Mouse (Mus musculus): ENCODE data around the gene Ttc9b. TPM values are rescaled to one million over a fixed set of nuclear protein-coding genes. Genes with fewer than 3 reads are reported as not detected.
"Not testable (repeated sequence)": the region's sequence is repeated elsewhere in the genome, so short reads cannot be mapped to it uniquely, and the experiment has no call there.

The Ttc9b gene
- polyA plus RNA-seq, 1 experiment from 2014 or later = 0.07 TPM

GRCm38 (mm10) chr7:27628816-27629215, 24.9 kb upstream of the Ttc9b start:
- not testable (repeated sequence) for H3K9me3 ChIP-seq (replicated peaks; ENCODE audit: control insufficient read depth, low read length); H3K27ac ChIP-seq (ENCODE audit: low read length); H3K4me2 ChIP-seq (ENCODE audit: low read depth, low read length); H3K9ac ChIP-seq (ENCODE audit: low read length); H3K4me1 ChIP-seq (ENCODE audit: control insufficient read depth, insufficient read depth, low read length); ATAC-seq (replicated peaks; ENCODE audit: extremely low read depth, insufficient read depth, low FRiP score); H3K27me3 ChIP-seq (ENCODE audit: control insufficient read depth, insufficient read depth, low read length); H3K4me3 ChIP-seq (ENCODE audit: low read length)
- WGBS = 77% methylated on average over 7 of the region's 7 CpGs
- H3K36me3 ChIP-seq (ENCODE audit: control insufficient read depth, insufficient read depth) = peaks cover 40% of the 10 kb centered on the region

- 97% methylated on average over 4 of the region's 4 CpGs for WGBS
- H3K4me1 ChIP-seq (ENCODE audit: control insufficient read depth, insufficient read depth, low read length) = no peaks in the 10 kb centered on the region
- H3K27me3 ChIP-seq (ENCODE audit: control insufficient read depth, insufficient read depth, low read length) = no peaks in the 10 kb centered on the region
- no peak for ATAC-seq (replicated peaks; ENCODE audit: extremely low read depth, insufficient read depth, low FRiP score)
- no peak overlapping the region for H3K4me2 ChIP-seq (ENCODE audit: low read depth, low read length)
- no peak overlapping the region for H3K27ac ChIP-seq (ENCODE audit: low read length)
- H3K36me3 ChIP-seq (ENCODE audit: control insufficient read depth, insufficient read depth) = peaks cover 38% of the 10 kb centered on the region
- no peaks in the 10 kb centered on the region for H3K9me3 ChIP-seq (replicated peaks; ENCODE audit: control insufficient read depth, low read length)
- no peak overlapping the region for H3K9ac ChIP-seq (ENCODE audit: low read length)
- H3K4me3 ChIP-seq (ENCODE audit: low read length) = no peak overlapping the region
Observed at GRCm38 (mm10) chr7:27631439-27631838, 22.3 kb upstream of the Ttc9b start.

GRCm38 (mm10) chr7:27633166-27633565, 20.5 kb upstream of the Ttc9b start:
- Histone ChIP-seq H3K9ac (ENCODE audit: low read length) (no peak overlapping the region), H3K27ac (ENCODE audit: low read length) (no peak overlapping the region), H3K4me2 (ENCODE audit: low read depth, low read length) (no peak overlapping the region), H3K4me3 (ENCODE audit: low read length) (no peak overlapping the region), H3K4me1 (ENCODE audit: control insufficient read depth, insufficient read depth, low read length) (no peaks in the 10 kb centered on the region), H3K9me3 (replicated peaks; ENCODE audit: control insufficient read depth, low read length) (no peaks in the 10 kb centered on the region), H3K27me3 (ENCODE audit: control insufficient read depth, insufficient read depth, low read length) (no peaks in the 10 kb centered on the region), H3K36me3 (ENCODE audit: control insufficient read depth, insufficient read depth) (peaks cover 38% of the 10 kb centered on the region)
- ATAC-seq (replicated peaks; ENCODE audit: extremely low read depth, insufficient read depth, low FRiP score) = no peak
- 85% methylated on average over 6 of the region's 6 CpGs for WGBS

- ATAC-seq (replicated peaks; ENCODE audit: extremely low read depth, insufficient read depth, low FRiP score) = no peak
- H3K4me3 ChIP-seq (ENCODE audit: low read length) = no peak overlapping the region
- no peaks in the 10 kb centered on the region for H3K27me3 ChIP-seq (ENCODE audit: control insufficient read depth, insufficient read depth, low read length)
- H3K9ac ChIP-seq (ENCODE audit: low read length) = no peak overlapping the region
- no peaks in the 10 kb centered on the region for H3K4me1 ChIP-seq (ENCODE audit: control insufficient read depth, insufficient read depth, low read length)
- WGBS = 94% methylated on average over 6 of the region's 6 CpGs
- H3K4me2 ChIP-seq (ENCODE audit: low read depth, low read length) = no peak overlapping the region
- peaks cover 30% of the 10 kb centered on the region for H3K36me3 ChIP-seq (ENCODE audit: control insufficient read depth, insufficient read depth)
- no peak overlapping the region for H3K27ac ChIP-seq (ENCODE audit: low read length)
- no peaks in the 10 kb centered on the region for H3K9me3 ChIP-seq (replicated peaks; ENCODE audit: control insufficient read depth, low read length)
Observed at GRCm38 (mm10) chr7:27634691-27635090, 19.0 kb upstream of the Ttc9b start.

GRCm38 (mm10) chr7:27635094-27635493, 18.6 kb upstream of the Ttc9b start:
- not testable (repeated sequence) for ATAC-seq (replicated peaks; ENCODE audit: extremely low read depth, insufficient read depth, low FRiP score); H3K4me1 ChIP-seq (ENCODE audit: control insufficient read depth, insufficient read depth, low read length); H3K9me3 ChIP-seq (replicated peaks; ENCODE audit: control insufficient read depth, low read length); H3K27ac ChIP-seq (ENCODE audit: low read length); H3K9ac ChIP-seq (ENCODE audit: low read length); H3K4me3 ChIP-seq (ENCODE audit: low read length); H3K27me3 ChIP-seq (ENCODE audit: control insufficient read depth, insufficient read depth, low read length); H3K4me2 ChIP-seq (ENCODE audit: low read depth, low read length)
- H3K36me3 ChIP-seq (ENCODE audit: control insufficient read depth, insufficient read depth) = peaks cover 28% of the 10 kb centered on the region
- 100% methylated on average over 2 of the region's 2 CpGs for WGBS

- Histone ChIP-seq H3K4me2 (ENCODE audit: low read depth, low read length) (no peak overlapping the region), H3K27ac (ENCODE audit: low read length) (no peak overlapping the region), H3K4me1 (ENCODE audit: control insufficient read depth, insufficient read depth, low read length) (no peaks in the 10 kb centered on the region), H3K27me3 (ENCODE audit: control insufficient read depth, insufficient read depth, low read length) (no peaks in the 10 kb centered on the region), H3K9me3 (replicated peaks; ENCODE audit: control insufficient read depth, low read length) (no peaks in the 10 kb centered on the region), H3K36me3 (ENCODE audit: control insufficient read depth, insufficient read depth) (0 out of 2 replicates have a peak, but pooled peaks cover 3% of the 10 kb centered on the region), H3K9ac (ENCODE audit: low read length) (no peak overlapping the region), H3K4me3 (ENCODE audit: low read length) (no peak overlapping the region)
- 48% methylated on average over 1 of the region's 1 CpGs for WGBS
- ATAC-seq (replicated peaks; ENCODE audit: extremely low read depth, insufficient read depth, low FRiP score) = no peak
Observed at GRCm38 (mm10) chr7:27644471-27644870, 9.2 kb upstream of the Ttc9b start.

GRCm38 (mm10) chr7:27646516-27646915, 7.2 kb upstream of the Ttc9b start:
- Histone ChIP-seq H3K36me3 (ENCODE audit: control insufficient read depth, insufficient read depth) (no peaks in the 10 kb centered on the region), H3K27me3 (ENCODE audit: control insufficient read depth, insufficient read depth, low read length) (peaks cover 4% of the 10 kb centered on the region; the same call in 1 of the 2 replicates), H3K4me2 (ENCODE audit: low read depth, low read length) (no peak overlapping the region), H3K4me1 (ENCODE audit: control insufficient read depth, insufficient read depth, low read length) (no peaks in the 10 kb centered on the region), H3K27ac (ENCODE audit: low read length) (no peak overlapping the region), H3K4me3 (ENCODE audit: low read length) (no peak overlapping the region), H3K9me3 (replicated peaks; ENCODE audit: control insufficient read depth, low read length) (no peaks in the 10 kb centered on the region), H3K9ac (ENCODE audit: low read length) (no peak overlapping the region)
- 76% methylated on average over 7 of the region's 7 CpGs for WGBS
- no peak for ATAC-seq (replicated peaks; ENCODE audit: extremely low read depth, insufficient read depth, low FRiP score)

- Histone ChIP-seq H3K27ac (ENCODE audit: low read length) (no peak overlapping the region), H3K36me3 (ENCODE audit: control insufficient read depth, insufficient read depth) (no peaks in the 10 kb centered on the region), H3K9ac (ENCODE audit: low read length) (no peak overlapping the region), H3K27me3 (ENCODE audit: control insufficient read depth, insufficient read depth, low read length) (peaks cover 11% of the 10 kb centered on the region), H3K4me1 (ENCODE audit: control insufficient read depth, insufficient read depth, low read length) (no peaks in the 10 kb centered on the region), H3K4me2 (ENCODE audit: low read depth, low read length) (no peak overlapping the region), H3K9me3 (replicated peaks; ENCODE audit: control insufficient read depth, low read length) (no peaks in the 10 kb centered on the region), H3K4me3 (ENCODE audit: low read length) (no peak overlapping the region)
- 70% methylated on average over 6 of the region's 6 CpGs for WGBS
- ATAC-seq (replicated peaks; ENCODE audit: extremely low read depth, insufficient read depth, low FRiP score) = no peak
Observed at GRCm38 (mm10) chr7:27647281-27648002, 6.3 kb upstream of the Ttc9b start.

GRCm38 (mm10) chr7:27649723-27650122, 4.0 kb upstream of the Ttc9b start:
- Histone ChIP-seq H3K4me3 (ENCODE audit: low read length) (no peak overlapping the region), H3K9me3 (replicated peaks; ENCODE audit: control insufficient read depth, low read length) (no peaks in the 10 kb centered on the region), H3K9ac (ENCODE audit: low read length) (no peak overlapping the region), H3K27ac (ENCODE audit: low read length) (no peak overlapping the region), H3K36me3 (ENCODE audit: control insufficient read depth, insufficient read depth) (no peaks in the 10 kb centered on the region), H3K27me3 (ENCODE audit: control insufficient read depth, insufficient read depth, low read length) (peaks cover 34% of the 10 kb centered on the region), H3K4me1 (ENCODE audit: control insufficient read depth, insufficient read depth, low read length) (no peaks in the 10 kb centered on the region), H3K4me2 (ENCODE audit: low read depth, low read length) (no peak overlapping the region)
- 79% methylated on average over 11 of the region's 11 CpGs for WGBS
- ATAC-seq (replicated peaks; ENCODE audit: extremely low read depth, insufficient read depth, low FRiP score) = no peak

Measured in heart, embryonic 16.5 days (tissue).